Mouse (Mus musculus): ENCODE data around the gene Folh1. TPM values are rescaled to one million over a fixed set of nuclear protein-coding genes. Genes with fewer than 3 reads are reported as not detected.
"Not testable (repeated sequence)": the region's sequence is repeated elsewhere in the genome, so short reads cannot be mapped to it uniquely, and the experiment has no call there.

The Folh1 gene
- not detected in 2 replicates for polyA plus RNA-seq (2015; fragmentation: Nextera tagmentation; extraction: Ambion mirVana)

GRCm38 (mm10) chr7:86775617-86776325 is at the start of gene Folh1:
Gene Folh1, minus strand, starts transcription at chr7:86775943.
- H3K36me3 ChIP-seq (ENCODE audit: control insufficient read depth, insufficient read depth): no peaks in the 10 kb centered on the region
- H3K9ac ChIP-seq (ENCODE audit: low read depth, low read length): no peak within 1 kb of the TSS
- H3K27me3 ChIP-seq (ENCODE audit: control insufficient read depth, insufficient read depth, low read depth, low read length): no peaks in the 10 kb centered on the region
- 7% methylated on average over 11 of the region's 11 CpGs for WGBS (ENCODE audit: insufficient replicate concordance)
- no peak within 1 kb of the TSS for H3K4me2 ChIP-seq (ENCODE audit: low read depth, low read length)
- no peak within 1 kb of the TSS for H3K27ac ChIP-seq (ENCODE audit: low read length)
- ATAC-seq (ENCODE audit: low read depth): no peak
- no peak within 1 kb of the TSS for H3K4me3 ChIP-seq (ENCODE audit: low read depth, low read length)
- no peaks in the 10 kb centered on the region for H3K4me1 ChIP-seq (ENCODE audit: control insufficient read depth, low read depth, low read length)
- H3K9me3 ChIP-seq (replicated peaks; ENCODE audit: control insufficient read depth, low read length): no peaks in the 10 kb centered on the region; the same call in 1 of the 2 replicates

- no peaks in the 10 kb centered on the region for H3K27me3 ChIP-seq (ENCODE audit: control insufficient read depth, insufficient read depth, low read depth, low read length)
- no peak overlapping the region for H3K9ac ChIP-seq (ENCODE audit: low read depth, low read length)
- H3K4me2 ChIP-seq (ENCODE audit: low read depth, low read length): no peak overlapping the region
- no peak overlapping the region for H3K27ac ChIP-seq (ENCODE audit: low read length)
- no peaks in the 10 kb centered on the region for H3K4me1 ChIP-seq (ENCODE audit: control insufficient read depth, low read depth, low read length)
- H3K4me3 ChIP-seq (ENCODE audit: low read depth, low read length): no peak overlapping the region
- WGBS (ENCODE audit: insufficient replicate concordance): 43% methylated on average over 1 of the region's 1 CpGs
- H3K36me3 ChIP-seq (ENCODE audit: control insufficient read depth, insufficient read depth): no peaks in the 10 kb centered on the region
- ATAC-seq (ENCODE audit: low read depth): no peak
- H3K9me3 ChIP-seq (replicated peaks; ENCODE audit: control insufficient read depth, low read length): no peaks in the 10 kb centered on the region
These were observed 40.7 kb upstream of the Folh1 start for GRCm38 (mm10) chr7:86816466-86816865.

GRCm38 (mm10) chr7:86815716-86816115 is 40.0 kb upstream of the Folh1 start:
- H3K4me2 ChIP-seq (ENCODE audit: low read depth, low read length); H3K4me1 ChIP-seq (ENCODE audit: control insufficient read depth, low read depth, low read length); H3K27ac ChIP-seq (ENCODE audit: low read length); H3K4me3 ChIP-seq (ENCODE audit: low read depth, low read length); H3K27me3 ChIP-seq (ENCODE audit: control insufficient read depth, insufficient read depth, low read depth, low read length); H3K36me3 ChIP-seq (ENCODE audit: control insufficient read depth, insufficient read depth); H3K9ac ChIP-seq (ENCODE audit: low read depth, low read length); H3K9me3 ChIP-seq (replicated peaks; ENCODE audit: control insufficient read depth, low read length); ATAC-seq (ENCODE audit: low read depth): not testable (repeated sequence)
- 60% methylated on average over 6 of the region's 6 CpGs for WGBS (ENCODE audit: insufficient replicate concordance)

- H3K9ac ChIP-seq (ENCODE audit: low read depth, low read length); H3K9me3 ChIP-seq (replicated peaks; ENCODE audit: control insufficient read depth, low read length); H3K4me1 ChIP-seq (ENCODE audit: control insufficient read depth, low read depth, low read length); H3K27ac ChIP-seq (ENCODE audit: low read length); H3K36me3 ChIP-seq (ENCODE audit: control insufficient read depth, insufficient read depth); H3K27me3 ChIP-seq (ENCODE audit: control insufficient read depth, insufficient read depth, low read depth, low read length); H3K4me3 ChIP-seq (ENCODE audit: low read depth, low read length); H3K4me2 ChIP-seq (ENCODE audit: low read depth, low read length); ATAC-seq (ENCODE audit: low read depth): not testable (repeated sequence)
- 66% methylated on average over 4 of the region's 5 CpGs for WGBS (ENCODE audit: insufficient replicate concordance)
These were observed 39.5 kb upstream of the Folh1 start for GRCm38 (mm10) chr7:86815241-86815640.

DNA sequence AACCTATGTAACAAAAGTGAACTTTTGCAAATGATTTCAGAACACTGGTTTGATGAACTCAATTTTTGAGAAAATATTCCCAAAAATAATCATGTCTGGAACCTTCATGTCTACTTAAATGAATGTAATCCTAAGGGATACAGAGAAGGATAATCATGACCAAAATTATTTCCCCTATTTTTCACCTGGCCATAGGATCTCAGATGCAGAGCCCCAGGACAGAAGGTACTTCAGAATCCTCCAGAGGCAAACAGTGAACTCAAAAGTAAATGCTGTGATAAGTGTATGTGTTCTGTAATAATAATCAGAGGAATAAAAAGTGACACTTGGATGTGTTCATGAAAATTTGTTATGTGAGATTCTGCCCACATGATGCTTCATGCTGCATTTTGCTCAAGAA is 19.0 kb upstream of the Folh1 start, which contains the start of gene Vmn2r77:
Gene Vmn2r77 (plus strand): TSS at position 301 of the 400 bp plus-strand sequence.
- Histone ChIP-seq H3K4me2 (ENCODE audit: low read depth, low read length) (no peak within 1 kb of the TSS), H3K27me3 (ENCODE audit: control insufficient read depth, insufficient read depth, low read depth, low read length) (no peaks in the 10 kb centered on the region), H3K4me1 (ENCODE audit: control insufficient read depth, low read depth, low read length) (no peaks in the 10 kb centered on the region), H3K9ac (ENCODE audit: low read depth, low read length) (no peak within 1 kb of the TSS), H3K27ac (ENCODE audit: low read length) (no peak within 1 kb of the TSS), H3K4me3 (ENCODE audit: low read depth, low read length) (no peak within 1 kb of the TSS), H3K36me3 (ENCODE audit: control insufficient read depth, insufficient read depth) (no peaks in the 10 kb centered on the region), H3K9me3 (replicated peaks; ENCODE audit: control insufficient read depth, low read length) (no peaks in the 10 kb centered on the region)
- ATAC-seq (ENCODE audit: low read depth): no peak

GRCm38 (mm10) chr7:86771621-86772020 is 4.1 kb downstream of the Folh1 start:
- WGBS (ENCODE audit: insufficient replicate concordance): 64% methylated on average over 3 of the region's 3 CpGs

GRCm38 (mm10) chr7:86764628-86765027 is 11.1 kb downstream of the Folh1 start:
- Histone ChIP-seq H3K4me3 (ENCODE audit: low read depth, low read length) (no peak overlapping the region), H3K27me3 (ENCODE audit: control insufficient read depth, insufficient read depth, low read depth, low read length) (no peaks in the 10 kb centered on the region), H3K36me3 (ENCODE audit: control insufficient read depth, insufficient read depth) (no peaks in the 10 kb centered on the region), H3K9me3 (replicated peaks; ENCODE audit: control insufficient read depth, low read length) (no peaks in the 10 kb centered on the region), H3K4me2 (ENCODE audit: low read depth, low read length) (no peak overlapping the region), H3K4me1 (ENCODE audit: control insufficient read depth, low read depth, low read length) (no peaks in the 10 kb centered on the region), H3K9ac (ENCODE audit: low read depth, low read length) (no peak overlapping the region), H3K27ac (ENCODE audit: low read length) (no peak overlapping the region)
- no peak for ATAC-seq (ENCODE audit: low read depth)

More at GRCm38 (mm10) chr7:86771621-86772020, 4.1 kb downstream of the Folh1 start:
- no peak overlapping the region for H3K9ac ChIP-seq (ENCODE audit: low read depth, low read length)
- no peak overlapping the region for H3K4me3 ChIP-seq (ENCODE audit: low read depth, low read length)
- ATAC-seq (ENCODE audit: low read depth): no peak
- H3K27me3 ChIP-seq (ENCODE audit: control insufficient read depth, insufficient read depth, low read depth, low read length): no peaks in the 10 kb centered on the region
- no peaks in the 10 kb centered on the region for H3K9me3 ChIP-seq (replicated peaks; ENCODE audit: control insufficient read depth, low read length)
- H3K27ac ChIP-seq (ENCODE audit: low read length): no peak overlapping the region
- no peaks in the 10 kb centered on the region for H3K36me3 ChIP-seq (ENCODE audit: control insufficient read depth, insufficient read depth)
- H3K4me1 ChIP-seq (ENCODE audit: control insufficient read depth, low read depth, low read length): no peaks in the 10 kb centered on the region
- no peak overlapping the region for H3K4me2 ChIP-seq (ENCODE audit: low read depth, low read length)

DNA sequence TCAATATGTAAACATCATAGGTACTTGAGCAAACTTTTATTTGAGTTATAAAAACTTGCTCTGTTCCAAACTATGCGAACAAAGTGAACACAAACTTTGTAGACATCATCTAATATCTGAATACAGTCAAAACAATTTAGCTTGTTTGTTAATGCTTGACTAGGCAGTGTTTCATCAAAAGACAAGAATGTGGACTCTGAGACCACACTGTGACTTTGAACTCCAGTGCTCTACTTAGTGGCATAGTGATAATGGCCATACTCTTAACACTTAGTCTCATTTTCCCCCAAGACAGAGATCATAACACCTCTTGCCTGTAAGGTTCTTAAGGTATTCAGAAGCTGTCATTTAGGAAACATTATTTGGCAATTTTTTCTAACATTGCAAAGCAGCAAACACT is 15.0 kb downstream of the Folh1 start:
- WGBS (ENCODE audit: insufficient replicate concordance): 48% methylated on average over 1 of the region's 1 CpGs

DNA sequence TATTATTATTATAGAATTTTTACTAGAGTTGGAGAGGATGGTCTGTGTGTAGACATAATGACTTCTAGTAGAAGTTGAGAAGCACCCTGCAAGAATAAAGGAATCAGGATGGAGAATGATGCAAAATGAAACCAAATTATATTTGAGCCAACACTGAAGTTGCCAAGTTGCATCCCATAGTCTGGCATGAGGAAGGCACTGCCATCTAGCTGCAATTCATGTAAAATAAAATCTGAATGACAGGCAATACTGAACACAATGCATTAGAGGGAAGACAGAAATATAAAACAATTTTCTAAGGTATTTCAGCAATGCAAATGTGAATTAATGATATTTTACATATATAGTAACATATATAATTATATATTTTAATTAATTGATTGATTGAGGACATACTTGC is 50.7 kb downstream of the Folh1 start:
- no peak overlapping the region for H3K4me2 ChIP-seq (ENCODE audit: low read depth, low read length)
- no peak overlapping the region for H3K9ac ChIP-seq (ENCODE audit: low read depth, low read length)
- no peaks in the 10 kb centered on the region for H3K27me3 ChIP-seq (ENCODE audit: control insufficient read depth, insufficient read depth, low read depth, low read length)
- no peak overlapping the region for H3K4me3 ChIP-seq (ENCODE audit: low read depth, low read length)
- no peak for ATAC-seq (ENCODE audit: low read depth)
- H3K9me3 ChIP-seq (replicated peaks; ENCODE audit: control insufficient read depth, low read length): no peaks in the 10 kb centered on the region
- no peak overlapping the region for H3K27ac ChIP-seq (ENCODE audit: low read length)
- H3K36me3 ChIP-seq (ENCODE audit: control insufficient read depth, insufficient read depth): no peaks in the 10 kb centered on the region
- no peaks in the 10 kb centered on the region for H3K4me1 ChIP-seq (ENCODE audit: control insufficient read depth, low read depth, low read length)

More for the DNA sequence above, 15.0 kb downstream of the Folh1 start:
- H3K36me3 ChIP-seq (ENCODE audit: control insufficient read depth, insufficient read depth): no peaks in the 10 kb centered on the region
- no peak overlapping the region for H3K27ac ChIP-seq (ENCODE audit: low read length)
- H3K9me3 ChIP-seq (replicated peaks; ENCODE audit: control insufficient read depth, low read length): no peaks in the 10 kb centered on the region
- H3K4me3 ChIP-seq (ENCODE audit: low read depth, low read length): no peak overlapping the region
- H3K4me1 ChIP-seq (ENCODE audit: control insufficient read depth, low read depth, low read length): no peaks in the 10 kb centered on the region
- no peak for ATAC-seq (ENCODE audit: low read depth)
- H3K27me3 ChIP-seq (ENCODE audit: control insufficient read depth, insufficient read depth, low read depth, low read length): no peaks in the 10 kb centered on the region
- no peak overlapping the region for H3K9ac ChIP-seq (ENCODE audit: low read depth, low read length)
- no peak overlapping the region for H3K4me2 ChIP-seq (ENCODE audit: low read depth, low read length)

Data from liver, embryonic 16.5 days (tissue).